Mouse (Mus musculus) erythroblast, adult 5-6 weeks (primary cell): ENCODE results near the gene Popdc3. TPM values are rescaled to one million over a fixed set of nuclear protein-coding genes. Genes with fewer than 3 reads are reported as not detected.
"Not testable (repeated sequence)": the region's sequence is repeated elsewhere in the genome, so short reads cannot be mapped to it uniquely, and the experiment has no call there.

Experiments used
- ATAC-seq: replicated peaks from 2 replicates; pipeline ENCODE4 v1.8.0; 2016; ENCODE audit warnings: moderate number of reproducible peaks, mild to moderate bottlenecking, moderate TSS enrichment, inconsistent platforms; ENCODE audit not compliant: poor library complexity, low FRiP score, severe bottlenecking
- total RNA-seq, 2 experiments: library from RNA; stranded (forward) in 1 of 2; stranded (reverse) in 1 of 2; fragments of 150-400 nt in 1 of 2; fragments of 200-764, 138-1000 nt in 1 of 2; gene quantifications; 2 replicates each; pipeline versions ENCODE4 v1.2.3 to v1.2.4; 2015 to 2017; ENCODE audit warnings: low replicate concordance in 2 of 2

Popdc3 gene
- total RNA-seq, 2 experiments from 2014 or later, result not detected

DNA sequence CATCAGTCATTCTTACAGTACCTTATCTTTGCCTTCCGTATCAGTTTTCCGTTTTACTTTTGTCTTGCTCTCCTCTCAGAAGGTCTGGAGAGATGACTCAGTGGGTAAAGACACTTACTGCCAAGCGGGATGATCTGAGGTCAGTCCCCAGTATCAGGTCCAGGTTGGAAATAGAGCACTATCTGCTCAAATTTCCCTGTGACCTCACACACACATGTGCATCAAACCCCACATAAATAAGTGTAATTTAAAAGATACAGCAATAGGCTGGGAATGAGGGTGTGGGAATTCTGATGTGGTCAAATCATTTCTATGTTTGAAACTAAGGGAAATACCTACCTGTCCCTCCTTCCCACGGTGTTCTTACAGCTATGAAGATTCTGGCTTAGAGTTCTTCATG lies 121.6 kb downstream of the Popdc3 start:
- no peak for ATAC-seq

DNA sequence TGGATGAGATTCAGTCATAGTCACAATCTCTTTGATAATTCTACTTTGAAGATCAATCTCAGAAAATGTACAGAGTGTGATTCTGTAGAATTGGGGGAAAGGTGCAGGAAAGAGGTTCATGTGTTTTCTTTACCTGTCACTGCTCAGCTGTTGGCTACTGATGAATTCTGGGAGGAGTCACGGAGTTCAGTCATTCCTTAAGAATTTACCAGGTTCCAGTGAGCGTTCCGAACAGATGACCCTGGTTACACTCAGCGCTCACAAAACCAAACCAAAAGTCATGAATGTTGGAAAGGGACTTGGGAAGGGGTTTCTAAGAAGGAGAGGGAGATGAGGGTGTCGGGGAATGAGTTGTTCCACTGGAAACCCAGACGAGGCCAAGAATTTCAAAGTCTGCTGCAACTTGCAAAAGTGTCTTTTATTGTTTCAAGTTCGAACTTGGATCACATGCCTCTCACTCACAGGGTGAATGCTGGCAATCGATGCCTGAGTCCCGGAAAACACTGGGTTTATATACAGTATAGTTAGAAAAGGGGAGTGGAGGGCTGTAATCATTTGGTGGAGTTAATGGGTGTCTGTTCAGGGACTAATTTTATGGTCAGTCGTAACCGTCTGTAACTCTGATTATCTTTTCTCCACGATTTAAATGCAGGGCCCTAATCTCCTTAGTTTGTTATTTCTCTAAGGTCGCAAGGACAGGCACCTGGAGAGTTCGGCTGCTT lies 125.6 kb downstream of the Popdc3 start:
- ATAC-seq, result no peak

DNA sequence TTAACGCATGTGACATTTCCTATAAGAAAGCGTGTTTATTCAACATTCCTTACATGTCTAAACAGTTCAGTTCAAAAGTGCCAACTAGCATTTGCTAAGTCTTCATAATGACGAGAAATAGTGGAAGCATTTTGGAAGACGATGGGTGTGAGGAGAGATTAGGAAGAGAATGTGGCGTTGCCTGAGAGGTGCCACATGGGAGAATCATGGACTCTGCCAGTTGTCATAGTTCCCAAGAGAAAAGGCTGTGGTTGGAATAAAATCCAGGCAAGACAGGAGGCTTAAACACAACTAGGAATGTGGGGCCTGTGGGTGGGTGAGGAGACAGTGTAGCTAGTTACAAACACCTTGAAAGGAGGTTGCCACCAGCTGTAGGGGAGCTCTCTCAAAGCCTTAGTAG lies 127.3 kb downstream of the Popdc3 start:
- ATAC-seq, result no peak

DNA sequence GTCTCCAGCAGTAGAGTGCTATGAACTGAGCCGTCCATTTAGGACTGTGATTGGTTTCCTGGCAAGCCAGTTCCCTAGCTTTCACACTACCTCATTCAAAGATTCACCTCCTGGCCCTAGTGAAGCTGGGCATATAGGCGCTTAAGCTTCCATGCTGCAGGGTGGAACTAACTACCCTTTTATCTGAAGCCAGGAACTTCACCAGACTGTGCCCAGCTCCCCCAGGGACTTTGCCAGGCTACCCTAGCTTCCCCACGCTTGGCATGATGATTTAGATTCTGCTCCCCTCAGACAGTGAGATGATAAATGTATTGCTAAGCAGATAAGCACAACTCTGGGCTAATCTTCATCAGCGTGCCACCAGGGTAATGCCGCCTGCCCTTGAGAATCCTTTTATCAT lies 133.2 kb downstream of the Popdc3 start:
- ATAC-seq, result no peak

DNA sequence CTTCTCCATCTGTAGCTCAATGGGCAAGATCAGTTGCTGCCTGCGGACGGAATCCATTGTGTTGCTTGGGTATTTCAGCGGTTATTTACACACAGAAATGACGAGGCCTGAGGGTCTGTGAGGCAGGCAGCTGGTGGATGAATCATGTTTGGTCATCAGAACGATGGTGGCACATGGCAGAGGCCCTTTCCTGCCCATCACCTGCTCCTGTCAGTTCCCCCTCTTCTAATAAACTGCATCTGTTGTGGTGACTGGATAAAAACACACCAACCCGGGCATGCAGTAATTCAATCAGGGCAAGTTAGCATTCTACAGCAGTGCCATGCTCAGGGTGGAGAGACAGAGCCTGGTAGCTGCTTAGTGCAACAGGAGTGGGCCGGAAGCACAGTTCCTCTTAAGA lies 133.7 kb downstream of the Popdc3 start:
- ATAC-seq, result no peak

DNA sequence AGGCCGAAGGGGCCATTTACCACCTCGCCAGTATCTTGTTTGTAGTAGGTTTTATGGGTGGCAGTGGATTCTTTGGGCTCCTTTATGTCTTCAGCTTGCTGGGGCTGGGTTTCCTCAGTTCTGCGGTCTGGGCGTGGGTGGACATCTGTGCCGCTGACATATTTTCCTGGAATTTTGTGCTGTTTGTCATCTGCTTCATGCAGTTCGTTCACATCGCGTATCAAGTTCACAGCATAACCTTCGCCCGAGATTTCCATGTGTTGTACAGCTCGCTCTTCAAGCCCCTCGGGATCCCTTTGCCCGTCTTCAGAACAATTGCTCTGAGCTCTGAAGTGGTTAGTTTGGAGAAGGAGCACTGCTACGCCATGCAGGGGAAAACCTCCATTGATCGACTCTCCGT lies 137.0 kb downstream of the Popdc3 start:
- no peak for ATAC-seq

DNA sequence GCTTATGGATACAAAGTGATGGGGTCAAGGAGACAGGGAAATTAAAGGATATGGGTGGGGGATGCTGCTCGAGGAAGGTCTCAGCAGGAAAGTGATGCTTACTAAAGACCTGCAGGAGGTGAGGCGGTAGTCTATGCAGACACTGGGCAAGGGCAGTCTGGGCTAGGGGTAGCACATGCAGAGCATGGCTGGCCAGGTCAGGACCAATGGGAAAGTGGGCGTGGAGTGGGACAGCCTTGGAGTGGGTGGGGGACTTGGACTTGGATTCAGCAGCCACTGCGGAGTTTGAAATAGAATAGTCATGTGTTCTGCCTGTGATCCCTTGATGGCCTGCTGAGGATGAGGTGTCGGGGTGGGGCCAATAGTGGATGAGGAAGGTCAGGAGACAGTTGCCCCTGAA lies 141.0 kb downstream of the Popdc3 start:
- no peak for ATAC-seq

DNA sequence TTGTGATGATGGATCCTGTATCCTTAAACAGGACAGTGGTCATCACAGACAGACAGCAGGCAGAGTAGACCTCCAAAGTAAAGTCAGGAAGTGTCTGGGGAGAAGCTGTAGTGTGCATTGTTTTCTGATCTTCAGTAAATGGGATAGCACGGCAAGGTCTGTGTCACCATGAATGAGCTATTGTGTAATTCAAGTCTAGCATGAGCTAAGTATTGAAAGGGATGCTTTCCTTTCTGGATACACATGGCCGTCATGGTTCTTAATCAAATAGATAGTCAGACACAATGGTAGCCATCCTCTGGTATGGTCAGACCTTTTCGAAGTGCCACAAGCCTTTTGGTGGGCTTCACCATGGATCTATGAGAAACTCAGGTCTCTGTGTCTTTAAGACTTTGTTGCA lies 142.4 kb downstream of the Popdc3 start:
- no peak for ATAC-seq

DNA sequence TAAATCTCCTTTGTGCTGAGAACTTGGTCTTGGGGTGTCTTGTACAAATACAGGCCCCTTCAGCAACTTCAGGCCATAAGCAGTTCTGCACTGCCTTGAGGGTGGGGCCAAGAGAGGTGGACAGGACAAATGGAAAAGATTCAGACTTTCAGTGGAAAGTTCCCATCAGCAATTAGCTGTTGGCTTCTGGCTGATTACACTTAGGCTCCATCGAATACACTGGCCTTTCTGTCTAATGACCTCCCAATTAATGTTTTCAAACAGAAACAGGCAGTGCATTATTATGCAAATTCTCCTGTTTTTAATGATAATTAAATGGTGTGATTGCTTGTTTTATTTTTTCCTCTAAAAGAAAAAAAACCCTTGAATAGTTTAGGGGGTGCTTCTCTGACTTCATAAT lies 146.3 kb downstream of the Popdc3 start:
- ATAC-seq, result no peak

DNA sequence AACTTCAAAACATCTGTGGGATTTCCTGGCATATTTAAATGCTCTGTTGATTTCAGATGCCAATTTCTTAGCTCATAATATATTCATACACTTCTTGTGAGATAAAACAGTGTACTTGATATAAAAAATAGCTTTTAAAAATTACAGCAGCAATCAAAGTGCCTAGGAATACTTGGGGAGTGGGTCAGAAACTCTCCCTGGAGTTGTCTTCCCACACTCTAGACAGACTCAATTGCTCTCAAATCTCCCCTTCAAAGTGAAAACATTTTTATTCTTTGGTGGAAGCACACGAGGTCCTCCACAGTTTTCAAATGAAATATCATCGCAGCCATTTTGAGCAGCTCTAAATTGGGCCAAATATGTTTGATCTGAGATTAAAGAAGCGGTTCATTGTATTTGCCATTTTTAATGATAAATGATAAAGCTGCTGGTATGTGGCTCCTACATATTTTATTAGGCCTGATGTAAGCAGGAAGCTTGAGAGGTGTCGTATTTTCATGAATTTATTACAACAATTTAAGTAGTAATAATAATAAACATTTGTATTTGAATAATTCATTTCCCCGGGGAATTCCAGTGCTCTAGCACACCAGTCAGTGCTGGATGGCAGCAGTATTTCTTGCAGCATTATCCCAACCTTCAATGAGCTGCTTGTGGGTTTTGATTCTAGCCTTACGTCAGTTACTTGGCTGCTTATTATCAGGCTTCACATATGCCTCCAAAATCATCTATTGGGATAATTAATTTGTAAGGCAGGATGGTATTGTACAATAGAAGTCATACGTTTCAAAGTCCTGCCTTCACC lies 150.5 kb downstream of the Popdc3 start:
- no peak for ATAC-seq

DNA sequence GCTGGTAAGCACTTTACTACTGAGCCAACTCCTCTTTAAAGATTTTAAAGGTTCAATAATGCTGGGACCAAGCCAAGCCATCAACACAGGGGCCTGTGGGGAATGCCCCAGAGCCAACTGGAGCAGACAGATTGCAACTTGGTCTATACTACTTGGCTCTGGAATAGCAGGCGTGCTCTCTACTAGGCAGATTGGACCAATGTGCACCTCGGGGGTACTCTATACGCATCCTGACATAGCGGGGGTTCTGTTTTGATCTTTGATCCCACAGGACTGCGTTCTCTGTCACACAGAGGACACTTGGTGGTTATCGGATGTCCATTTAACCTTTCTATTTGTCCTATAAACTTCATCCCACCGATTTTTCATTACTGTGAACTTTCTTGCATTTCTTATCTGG lies 157.0 kb downstream of the Popdc3 start:
- no peak for ATAC-seq

DNA sequence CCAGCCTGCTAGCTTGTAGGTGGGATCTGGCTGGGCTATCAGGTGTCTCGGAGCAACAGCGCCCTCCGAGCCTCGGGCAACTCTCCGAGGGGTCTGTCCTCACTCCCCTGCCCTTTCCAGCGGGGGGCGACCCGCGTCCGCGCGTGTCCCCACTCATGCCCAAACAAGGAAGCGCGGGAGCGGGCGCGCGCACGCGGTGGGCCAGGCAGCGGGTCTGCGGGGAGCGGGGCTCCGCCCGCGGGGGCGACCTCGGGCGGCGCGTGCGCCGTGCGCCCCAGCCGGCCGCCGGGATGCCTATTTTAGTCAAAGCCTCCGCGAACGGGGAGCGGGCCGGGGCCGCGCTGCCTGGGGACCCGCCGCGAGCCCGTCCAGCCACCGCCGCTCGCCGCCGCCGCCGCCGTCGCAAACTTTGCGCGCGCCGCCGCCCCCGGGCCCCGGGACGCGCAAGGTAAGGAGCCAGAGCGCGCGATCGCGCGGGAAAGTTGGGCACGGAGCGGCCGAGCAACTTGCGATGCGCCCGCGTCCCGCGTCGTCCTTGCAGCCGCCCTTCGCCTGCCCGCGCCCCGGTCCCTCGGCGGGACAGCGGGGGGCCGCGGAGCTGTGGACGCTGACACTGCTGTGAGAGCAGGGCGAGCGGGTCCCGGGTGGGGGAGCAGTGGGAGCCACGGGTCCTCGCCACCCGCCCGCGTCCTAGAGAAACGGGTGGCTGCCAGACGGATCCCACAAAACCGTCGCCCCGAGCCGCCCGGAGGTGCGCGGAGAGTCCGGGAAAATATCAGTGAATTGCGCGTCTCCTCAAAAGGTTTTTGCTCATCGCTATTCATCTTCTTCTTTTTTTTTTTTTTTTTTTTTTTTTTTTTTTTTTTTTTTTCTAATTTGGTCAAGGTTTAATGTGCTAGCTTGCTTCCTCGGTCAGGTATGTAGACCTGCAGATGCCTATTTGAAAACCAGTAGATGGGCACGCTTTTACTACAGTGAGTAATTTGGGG lies 157.8 kb downstream of the Popdc3 start, which contains the start of gene Bves:
Gene Bves, plus strand, starts transcription at position 339 of the 989 bp plus-strand sequence.
- no peak for ATAC-seq

DNA sequence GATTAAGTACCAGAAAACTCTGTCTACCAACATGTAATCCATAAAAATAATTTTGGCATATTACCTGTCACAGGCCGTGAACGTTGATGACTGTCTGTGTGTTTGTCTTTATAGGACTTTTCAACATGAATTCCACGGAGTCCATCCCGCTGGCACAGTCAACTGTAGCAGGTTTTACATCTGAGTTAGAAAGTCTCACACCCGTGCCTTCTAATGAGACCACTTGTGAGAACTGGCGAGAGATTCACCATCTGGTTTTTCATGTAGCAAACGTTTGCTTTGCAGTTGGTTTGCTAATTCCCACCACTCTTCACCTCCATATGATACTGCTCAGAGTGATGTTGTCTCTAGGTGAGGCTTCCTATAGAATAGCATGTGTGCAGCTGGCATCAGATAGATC lies 161.2 kb downstream of the Popdc3 start:
- no peak for ATAC-seq

DNA sequence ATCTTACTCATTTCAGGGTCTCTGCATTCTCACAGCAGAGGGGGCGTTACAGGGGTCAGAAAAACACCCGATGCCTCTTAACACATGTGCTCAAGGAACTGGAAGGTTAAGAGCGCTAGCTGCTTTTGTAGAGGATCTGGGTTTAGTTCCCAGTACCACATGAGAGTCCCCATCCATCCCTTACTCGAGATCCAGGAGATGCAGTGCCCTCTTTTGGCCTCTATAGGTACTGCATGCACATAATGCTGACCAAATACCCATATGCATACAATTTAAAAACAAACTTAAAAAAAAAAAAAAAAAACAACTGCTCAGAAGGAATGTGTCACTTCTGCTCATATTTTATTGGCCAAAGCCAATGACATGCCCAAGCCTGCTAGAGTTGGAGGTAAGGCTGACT lies 166.5 kb downstream of the Popdc3 start:
- ATAC-seq, result no peak

DNA sequence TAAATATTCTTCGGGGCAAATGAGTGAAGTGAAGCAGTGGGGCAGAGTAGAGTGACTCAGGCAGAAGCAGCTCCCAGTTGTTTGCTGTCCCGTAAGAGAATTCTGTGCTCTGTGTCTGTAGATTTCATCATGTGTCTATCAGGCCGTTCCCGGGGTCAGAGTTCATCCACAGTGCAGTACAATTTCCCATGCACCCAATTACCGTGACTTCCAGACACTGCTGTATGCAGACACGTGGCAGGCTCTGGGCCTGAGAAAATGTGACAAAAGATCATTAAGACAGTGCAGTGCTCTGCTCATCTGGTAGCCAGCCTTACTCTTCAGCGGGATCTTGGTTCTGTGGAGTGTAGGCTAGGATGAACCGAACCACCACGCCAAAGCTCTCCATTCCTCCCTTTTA lies 167.3 kb downstream of the Popdc3 start:
- ATAC-seq, result no peak

DNA sequence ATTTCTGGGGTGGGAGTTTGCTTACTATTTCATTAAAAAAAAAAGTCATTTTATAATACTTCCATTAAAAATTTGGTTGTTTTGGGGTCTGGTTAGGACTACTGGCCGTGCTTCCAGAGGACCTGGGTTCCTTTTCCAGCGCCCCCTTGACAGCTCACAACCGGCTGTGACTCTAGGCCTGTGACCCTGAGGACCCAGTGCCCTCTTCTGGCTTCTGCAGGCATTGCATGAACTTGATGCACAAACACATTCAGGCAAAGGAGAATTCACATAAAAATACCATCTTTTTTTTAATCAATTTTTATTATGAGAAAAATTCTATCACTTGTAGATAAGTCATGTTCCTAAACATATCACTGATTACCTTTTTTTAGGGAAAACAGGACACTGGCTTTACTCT lies 170.2 kb downstream of the Popdc3 start:
- ATAC-seq, result not testable (repeated sequence)

DNA sequence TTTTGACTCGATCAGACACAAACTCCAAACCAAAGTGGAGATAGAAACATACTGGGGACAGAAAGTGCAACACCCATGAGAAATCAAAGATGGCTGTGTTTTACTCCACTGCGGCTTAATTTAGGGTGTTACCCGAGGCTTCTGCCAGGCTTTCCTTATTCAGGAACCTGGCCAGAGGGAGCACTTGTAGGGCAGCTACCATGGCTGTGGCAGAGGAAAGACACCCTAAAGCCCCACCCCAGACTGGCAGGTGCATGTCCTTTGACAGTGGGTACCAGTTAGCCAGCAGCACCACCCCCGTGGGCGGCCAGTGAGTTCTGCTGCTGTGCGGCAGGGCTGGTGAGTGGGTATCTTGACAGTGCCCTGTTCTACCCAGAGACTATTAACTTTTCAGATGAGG lies 178.2 kb downstream of the Popdc3 start:
- ATAC-seq, result no peak

DNA sequence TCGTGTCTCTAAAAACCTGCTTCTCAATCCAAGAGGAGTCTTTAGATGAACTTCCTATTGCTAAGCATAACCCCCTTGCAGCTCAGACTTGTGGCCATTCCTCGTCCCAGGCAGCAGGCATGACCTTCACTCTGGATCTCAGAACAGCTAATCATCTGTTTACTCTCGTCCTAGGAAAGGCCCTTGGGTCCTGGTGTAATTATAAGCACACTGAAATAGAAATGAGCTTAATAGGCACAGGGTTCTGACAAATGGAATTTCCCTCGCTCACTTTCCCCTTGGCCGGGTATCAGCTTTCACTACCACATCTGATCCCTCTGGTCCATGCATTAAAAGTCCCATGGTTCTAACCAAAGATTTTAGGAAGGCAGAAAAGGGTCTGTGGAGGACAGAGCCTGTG lies 185.5 kb downstream of the Popdc3 start:
- no peak for ATAC-seq

DNA sequence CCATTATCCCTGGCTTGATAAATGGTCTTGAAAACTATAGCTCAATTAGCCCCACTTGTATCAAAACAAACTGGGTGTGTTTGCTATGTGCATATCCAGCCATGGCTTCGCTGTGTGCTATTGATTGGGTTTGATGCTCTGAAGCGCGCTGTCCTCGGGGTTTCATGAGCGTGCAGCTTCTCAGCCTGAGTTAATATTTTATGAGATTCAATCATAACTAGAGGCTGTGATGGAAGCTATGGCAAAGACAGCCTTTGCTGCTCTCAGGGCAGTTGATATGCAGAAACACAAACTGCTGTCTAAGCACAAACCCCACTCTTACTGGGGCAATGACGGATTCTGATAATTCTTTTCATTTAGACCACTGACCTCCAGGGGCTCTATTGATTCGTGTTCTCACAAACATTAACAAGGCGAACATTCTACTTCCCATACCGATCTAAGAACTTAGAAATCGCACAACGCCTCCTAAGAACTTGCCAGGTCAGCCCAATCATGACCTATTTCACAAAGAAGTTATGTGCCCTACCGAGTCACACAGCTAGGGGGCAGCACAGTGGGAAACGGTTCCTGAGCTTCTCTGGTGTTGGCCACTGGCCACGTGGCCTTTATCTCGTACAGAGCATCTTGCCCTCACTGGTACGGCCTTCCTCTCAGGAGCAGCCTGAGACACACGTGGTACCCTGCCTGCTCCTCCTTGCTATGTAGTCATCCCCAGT lies 189.2 kb downstream of the Popdc3 start:
- no peak; the same call in 1 of the 2 replicates for ATAC-seq
